Mouse (Mus musculus): ENCODE results near the gene Tent4b. TPM values are rescaled to one million over a fixed set of nuclear protein-coding genes. Genes with fewer than 3 reads are reported as not detected.

Gene Tent4b
- polyA plus RNA-seq, 1 experiment from 2014 or later: 25.1 TPM

GRCm38 (mm10) chr8:88299907-88300603 lies 101.0 kb downstream of the Tent4b start:
- H3K27me3 ChIP-seq: no peaks in the 10 kb centered on the region
- in situ Hi-C loops (cut with MboI; ENCODE audit: low pct_unique_long_range_greater_than_20kb): no loop called here
- ChIA-PET POLR2A (interaction anchor here (0.8 kb wide), 1 partner anchor 13 kb away, joined by 3 read pairs; no protein-coding TSS in a partner anchor), CTCF (no interaction called here)
- DNase-seq (ENCODE audit: low read depth, low spot score) (no peak), ATAC-seq (no peak)
- TF ChIP-seq CTCF (IDR thresholded peaks at IDR 0.05): no peak

GRCm38 (mm10) chr8:88301589-88302437 lies 102.8 kb downstream of the Tent4b start:
- in situ Hi-C loops (cut with MboI; ENCODE audit: low pct_unique_long_range_greater_than_20kb): no loop called here
- TF ChIP-seq CTCF (IDR thresholded peaks at IDR 0.05): no peak
- DNase-seq (ENCODE audit: low read depth, low spot score): no peak
- POLR2A ChIA-PET: interaction anchor here (0.7 to 1.2 kb wide), 2 partner anchors 25 to 451 kb away, joined by 3 to 5 read pairs; no protein-coding TSS in a partner anchor
- CTCF ChIA-PET: interaction anchor here (0.9 kb wide), 1 partner anchor 27 kb away, joined by 3 read pairs; no protein-coding TSS in a partner anchor
- peak; percentile 22 for ATAC-seq
- H3K27me3 ChIP-seq: no peaks in the 10 kb centered on the region

GRCm38 (mm10) chr8:88305814-88306213 lies 106.8 kb downstream of the Tent4b start:
- CTCF ChIA-PET: no interaction called here
- H3K27me3 ChIP-seq: peaks cover 2% of the 10 kb centered on the region
- POLR2A ChIA-PET: no interaction called here
- in situ Hi-C loops (cut with MboI; ENCODE audit: low pct_unique_long_range_greater_than_20kb): no loop called here
- no peak for DNase-seq (ENCODE audit: low read depth, low spot score)
- no peak for ATAC-seq
- no peak for TF ChIP-seq CTCF (IDR thresholded peaks at IDR 0.05)

- no peak for TF ChIP-seq CTCF (IDR thresholded peaks at IDR 0.05)
- in situ Hi-C loops (cut with MboI; ENCODE audit: low pct_unique_long_range_greater_than_20kb): no loop called here
- peaks cover 2% of the 10 kb centered on the region for H3K27me3 ChIP-seq
- ChIA-PET CTCF (no interaction called here), POLR2A (interaction anchor here (0.9 kb wide), 1 partner anchor 37 kb away, joined by 3 read pairs; no protein-coding TSS in a partner anchor)
- ATAC-seq (no peak), DNase-seq (ENCODE audit: low read depth, low spot score) (no peak)
These were observed 107.5 kb downstream of the Tent4b start for GRCm38 (mm10) chr8:88306511-88306910.

- no peak for ATAC-seq
- in situ Hi-C loops (cut with MboI; ENCODE audit: low pct_unique_long_range_greater_than_20kb): no loop called here
- POLR2A ChIA-PET: no interaction called here
- TF ChIP-seq CTCF (IDR thresholded peaks at IDR 0.05): no peak
- CTCF ChIA-PET: no interaction called here
- peaks cover 2% of the 10 kb centered on the region for H3K27me3 ChIP-seq
- no peak for DNase-seq (ENCODE audit: low read depth, low spot score)
These were observed 108.7 kb downstream of the Tent4b start for GRCm38 (mm10) chr8:88307736-88308135.

Other genes starting within 250 kb of the Tent4b start
- 0.01 TPM for gene Zfp423, start 239.6 kb upstream of the Tent4b start, polyA plus RNA-seq (2021)
- gene Cnep1r1, start 80.4 kb upstream of the Tent4b start, polyA plus RNA-seq (2021): 47.1 TPM
- 49.3 TPM for gene Heatr3, start 61.4 kb upstream of the Tent4b start, polyA plus RNA-seq (2021)
- 0.60 TPM for gene Adcy7, start 73.2 kb downstream of the Tent4b start, polyA plus RNA-seq (2021)
- 84.6 TPM for gene Brd7, start 163.0 kb downstream of the Tent4b start, polyA plus RNA-seq (2021)